Mouse (Mus musculus) forebrain, postnatal 0 days (tissue): ENCODE results near the gene Vps16. TPM values are rescaled to one million over a fixed set of nuclear protein-coding genes. Genes with fewer than 3 reads are reported as not detected.

Experiments used
- ATAC-seq: fragments of 200-750 bp; cut with Nextera tagmentation; 2 replicates; pipeline ENCODE4 v1.8.0; 2017; ENCODE audit warnings: mild to moderate bottlenecking, moderate library complexity
- DNase-seq: peaks from one replicate; pipeline ENCODE4 v3.0.0-alpha.2; 2015
- H3K27ac ChIP-seq: fragments of 300-500 bp; sonication (generic); 2 replicates; pipeline ENCODE4 v1.5.1; 2014; ENCODE audit warnings: low read depth, mild to moderate bottlenecking, antibody characterized with exemption, low read length, moderate library complexity, mixed read lengths
- H3K27me3 ChIP-seq: fragments of 300-500 bp; sonication (generic); 2 replicates; pipeline ENCODE4 v1.6.1; 2014; ENCODE audit warnings: mild to moderate bottlenecking, low read length, mixed read lengths; ENCODE audit not compliant: insufficient read depth
- H3K36me3 ChIP-seq: fragments of 300-500 bp; sonication (generic); 2 replicates; pipeline ENCODE4 v1.6.1; 2014; ENCODE audit warnings: mild to moderate bottlenecking, moderate library complexity; ENCODE audit not compliant: insufficient read depth
- H3K4me1 ChIP-seq: fragments of 300-500 bp; sonication (generic); 2 replicates; pipeline ENCODE4 v1.6.1; 2014; ENCODE audit warnings: antibody characterized with exemption; ENCODE audit not compliant: insufficient read depth
- H3K4me2 ChIP-seq: fragments of 300-500 bp; sonication (generic); 2 replicates; pipeline ENCODE4 v1.6.1; 2014; ENCODE audit warnings: low read depth, mild to moderate bottlenecking, moderate library complexity
- H3K4me3 ChIP-seq: fragments of 300-500 bp; sonication (generic); 2 replicates; pipeline ENCODE4 v1.5.1; 2014; ENCODE audit warnings: low read depth, low read length, mixed read lengths
- H3K9ac ChIP-seq: fragments of 300-500 bp; sonication (generic); 2 replicates; pipeline ENCODE4 v1.6.1; 2014; ENCODE audit warnings: mild to moderate bottlenecking
- H3K9me3 ChIP-seq: fragments of 300-500 bp; sonication (generic); 2 replicates; pipeline ENCODE4 v1.6.1; 2016; ENCODE audit warnings: low read length
- CTCF ChIP-seq: sonication (generic); IDR thresholded peaks from 2 replicates; pipeline ENCODE4 v1.5.1; 2016; ENCODE audit warnings: antibody characterized with exemption, control low read depth, low read depth
- WGBS: fragments of 180-500 bp; shearing (Covaris S2); extraction: QIAGEN DNeasy Blood & Tissue Kit; methylation state at CpG from one replicate; pipeline ENCODE4 v1.1.7; 2014; 5-methylcytosine and 5-hydroxymethylcytosine counted together
- polyA plus RNA-seq: library from polyadenylated mRNA; unstranded; fragments of >200 nt; fragmentation: Nextera tagmentation; extraction: Ambion mirVana; gene quantifications from 2 replicates; pipeline ENCODE4 v1.2.1, GENCODE M21; 2015
- total RNA-seq: library from RNA; depleted of rRNA; stranded (reverse); fragments of >200 nt; gene quantifications from 2 replicates; pipeline ENCODE4 v1.2.3, GENCODE M21; 2014

Vps16 gene
- total and polyA plus RNA-seq, 2 experiments from 2014 or later = 76.7 to 78.7 TPM

- Histone ChIP-seq H3K27ac (no peak overlapping the region), H3K4me3 (no peak overlapping the region), H3K9ac (no peak overlapping the region), H3K9me3 (no peaks in the 10 kb centered on the region), H3K4me1 (no peaks in the 10 kb centered on the region), H3K27me3 (no peaks in the 10 kb centered on the region), H3K4me2 (no peak overlapping the region), H3K36me3 (peaks cover 62% of the 10 kb centered on the region)
- TF ChIP-seq CTCF = no peak
- ATAC-seq (no peak), DNase-seq (no peak)
- 87% methylated on average over 3 of the region's 3 CpGs for WGBS
Measured at GRCm38 (mm10) chr2:130438861-130439260, 14.7 kb downstream of the Vps16 start.

GRCm38 (mm10) chr2:130439840-130440480 is 15.8 kb downstream of the Vps16 start:
- DNase-seq (no peak), ATAC-seq (no peak)
- Histone ChIP-seq H3K9ac (no peak overlapping the region), H3K4me1 (no peaks in the 10 kb centered on the region), H3K36me3 (peaks cover 72% of the 10 kb centered on the region), H3K4me3 (no peak overlapping the region), H3K27me3 (no peaks in the 10 kb centered on the region), H3K9me3 (no peaks in the 10 kb centered on the region), H3K27ac (no peak overlapping the region), H3K4me2 (no peak overlapping the region)
- TF ChIP-seq CTCF = no peak
- WGBS = 91% methylated on average over 4 of the region's 4 CpGs

DNA sequence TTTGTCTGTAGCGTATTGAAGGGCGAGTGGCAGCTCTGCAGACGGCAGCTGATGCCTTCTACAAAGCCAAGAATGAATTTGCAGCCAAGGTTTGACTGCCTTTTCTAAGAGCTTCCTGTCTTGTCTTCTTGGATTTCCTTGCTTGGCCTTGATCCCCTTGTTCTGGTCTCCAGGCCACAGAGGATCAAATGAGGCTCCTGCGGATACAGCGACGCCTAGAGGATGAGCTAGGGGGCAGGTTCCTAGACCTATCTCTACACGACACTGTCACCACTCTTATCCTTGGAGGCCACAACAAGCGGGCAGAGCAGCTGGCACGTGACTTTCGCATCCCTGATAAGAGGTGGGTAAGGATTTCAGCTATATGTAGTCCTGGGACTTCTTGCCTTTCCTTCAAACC is 18.0 kb downstream of the Vps16 start:
- no peak for TF ChIP-seq CTCF
- no peak overlapping the region for H3K9ac ChIP-seq
- 83% methylated on average over 10 of the region's 10 CpGs for WGBS
- H3K27me3 ChIP-seq = no peaks in the 10 kb centered on the region
- H3K9me3 ChIP-seq = no peaks in the 10 kb centered on the region
- no peak overlapping the region for H3K4me2 ChIP-seq
- H3K36me3 ChIP-seq = peaks cover 73% of the 10 kb centered on the region
- DNase-seq (no peak), ATAC-seq (no peak)
- no peak overlapping the region for H3K27ac ChIP-seq
- no peak overlapping the region for H3K4me3 ChIP-seq
- no peaks in the 10 kb centered on the region for H3K4me1 ChIP-seq

GRCm38 (mm10) chr2:130448449-130448848 is 24.3 kb downstream of the Vps16 start:
- DNase-seq = no peak
- Histone ChIP-seq H3K4me1 (peaks cover 22% of the 10 kb centered on the region), H3K4me3 (no peak overlapping the region), H3K9me3 (no peaks in the 10 kb centered on the region), H3K36me3 (peaks cover 15% of the 10 kb centered on the region), H3K9ac (no peak overlapping the region), H3K27ac (no peak overlapping the region), H3K4me2 (no peak overlapping the region), H3K27me3 (no peaks in the 10 kb centered on the region)
- TF ChIP-seq CTCF = peak; percentile 35; the same call in 1 of the 2 replicates
- ATAC-seq = no peak

- Histone ChIP-seq H3K36me3 (peaks cover 8% of the 10 kb centered on the region), H3K4me3 (peak overlapping the region; percentile 90), H3K4me2 (peak overlapping the region; percentile 60), H3K9me3 (no peaks in the 10 kb centered on the region), H3K27me3 (no peaks in the 10 kb centered on the region), H3K27ac (no peak overlapping the region), H3K4me1 (peaks cover 23% of the 10 kb centered on the region), H3K9ac (peak overlapping the region; percentile 90)
- ATAC-seq = no peak
- TF ChIP-seq CTCF = no peak
- WGBS = 9% methylated on average over 17 of the region's 17 CpGs
- peak; percentile 36 for DNase-seq
Measured at GRCm38 (mm10) chr2:130449021-130449793, 25.1 kb downstream of the Vps16 start.

GRCm38 (mm10) chr2:130449794-130450433 is 25.8 kb downstream of the Vps16 start, which contains the start of gene Ptpra:
Gene Ptpra, plus strand, starts transcription at chr2:130450278.
- Histone ChIP-seq H3K9ac (peak within 1 kb of the TSS; percentile 90), H3K4me1 (peaks cover 30% of the 10 kb centered on the region), H3K36me3 (peaks cover 2% of the 10 kb centered on the region; the same call in 1 of the 2 replicates), H3K9me3 (no peaks in the 10 kb centered on the region), H3K4me3 (peak within 1 kb of the TSS; percentile 90), H3K27me3 (no peaks in the 10 kb centered on the region), H3K4me2 (peak within 1 kb of the TSS; percentile 60), H3K27ac (peak within 1 kb of the TSS; percentile 92)
- DNase-seq (peak; percentile 94), ATAC-seq (peak; percentile 99)
- 0% methylated on average over 47 of the region's 50 CpGs for WGBS
- no peak for TF ChIP-seq CTCF

- Histone ChIP-seq H3K9ac (peak overlapping the region; percentile 90), H3K4me2 (peak overlapping the region; percentile 60), H3K4me3 (peak overlapping the region; percentile 90), H3K27ac (peak overlapping the region; percentile 92), H3K36me3 (no peaks in the 10 kb centered on the region), H3K9me3 (no peaks in the 10 kb centered on the region), H3K27me3 (no peaks in the 10 kb centered on the region), H3K4me1 (peaks cover 33% of the 10 kb centered on the region)
- TF ChIP-seq CTCF = no peak
- ATAC-seq (peak; percentile 86), DNase-seq (no peak)
- WGBS = 1% methylated on average over 44 of the region's 47 CpGs
Measured at GRCm38 (mm10) chr2:130450434-130450796, 26.3 kb downstream of the Vps16 start.
